Mouse (Mus musculus) limb, embryonic 11.5 days (tissue): ENCODE data around the gene Olfr701. TPM values are rescaled to one million over a fixed set of nuclear protein-coding genes. Genes with fewer than 3 reads are reported as not detected.

Experiments
- ATAC-seq: fragments of 200-750 bp; cut with Nextera tagmentation; 2 replicates; pipeline ENCODE4 v1.8.0; 2017; ENCODE audit warnings: low read depth; ENCODE audit not compliant: insufficient number of reproducible peaks, low FRiP score, low TSS enrichment
- DNase-seq: peaks from one replicate; pipeline ENCODE4 v3.0.0-alpha.2; 2015; ENCODE audit warnings: low spot score
- H3K27ac ChIP-seq: fragments of 300-500 bp; sonication (generic); replicated peaks from 2 replicates; pipeline ENCODE4 v1.5.1; 2014; ENCODE audit warnings: low read depth, mild to moderate bottlenecking, low read length
- H3K27me3 ChIP-seq: fragments of 300-500 bp; sonication (generic); 2 replicates; pipeline ENCODE4 v1.6.1; 2014; ENCODE audit warnings: mild to moderate bottlenecking, low read length, mixed read lengths; ENCODE audit not compliant: control insufficient read depth, insufficient read depth
- H3K36me3 ChIP-seq: fragments of 300-500 bp; sonication (generic); 2 replicates; pipeline ENCODE4 v1.6.1; 2014; ENCODE audit warnings: mild to moderate bottlenecking, low read length, moderate library complexity, mixed read lengths; ENCODE audit not compliant: control insufficient read depth, insufficient read depth
- H3K4me1 ChIP-seq: fragments of 300-500 bp; sonication (generic); 2 replicates; pipeline ENCODE4 v1.6.1; 2014; ENCODE audit warnings: low read length, mixed read lengths; ENCODE audit not compliant: control insufficient read depth, insufficient read depth
- H3K4me2 ChIP-seq: fragments of 300-500 bp; sonication (generic); 2 replicates; pipeline ENCODE4 v1.6.1; 2014; ENCODE audit warnings: low read depth, mild to moderate bottlenecking, moderate library complexity; ENCODE audit not compliant: severe bottlenecking
- H3K4me3 ChIP-seq: fragments of 300-500 bp; sonication (generic); 2 replicates; pipeline ENCODE4 v1.5.1; 2014; ENCODE audit warnings: low read depth, low read length
- H3K9ac ChIP-seq: fragments of 300-500 bp; sonication (generic); 2 replicates; pipeline ENCODE4 v1.6.1; 2014; ENCODE audit warnings: mild to moderate bottlenecking, low read length
- H3K9me3 ChIP-seq: fragments of 300-500 bp; sonication (generic); 2 replicates; pipeline ENCODE4 v1.6.1; 2016; ENCODE audit warnings: low read length; ENCODE audit not compliant: control insufficient read depth
- WGBS: fragments of 180-500 bp; shearing (Covaris S2); extraction: QIAGEN DNeasy Blood & Tissue Kit; methylation state at CpG from one replicate; pipeline ENCODE4 v1.1.7; 2014; 5-methylcytosine and 5-hydroxymethylcytosine counted together
- polyA plus RNA-seq: library from polyadenylated mRNA; unstranded; fragments of >200 nt; fragmentation: Nextera tagmentation; extraction: Ambion mirVana; gene quantifications from 2 replicates; pipeline ENCODE4 v1.2.1, GENCODE M21; 2014

Gene Olfr701
- polyA plus RNA-seq: not detected in 2 replicates

GRCm38 (mm10) chr7:106813829-106814228, at the start of gene Olfr701:
Olfr701 (plus strand) TSS chr7:106814129.
- no peaks in the 10 kb centered on the region for H3K36me3 ChIP-seq
- no peak for DNase-seq
- H3K4me2 ChIP-seq: no peak within 1 kb of the TSS
- H3K9ac ChIP-seq: no peak within 1 kb of the TSS
- no peak for ATAC-seq
- no peaks in the 10 kb centered on the region for H3K9me3 ChIP-seq
- H3K4me3 ChIP-seq: no peak within 1 kb of the TSS
- H3K27ac ChIP-seq: no peak within 1 kb of the TSS
- no peaks in the 10 kb centered on the region for H3K4me1 ChIP-seq
- 79% methylated on average over 2 of the region's 2 CpGs for WGBS
- no peaks in the 10 kb centered on the region for H3K27me3 ChIP-seq

- ATAC-seq: no peak
Observed at GRCm38 (mm10) chr7:106788330-106788729, 25.6 kb upstream of the Olfr701 start.

GRCm38 (mm10) chr7:106793098-106793497, 20.8 kb upstream of the Olfr701 start, which contains the start of gene Olfr699:
Olfr699 (minus strand) TSS chr7:106793198.
- H3K27me3 ChIP-seq: no peaks in the 10 kb centered on the region
- no peak within 1 kb of the TSS for H3K27ac ChIP-seq
- H3K4me1 ChIP-seq: no peaks in the 10 kb centered on the region
- H3K9ac ChIP-seq: no peak within 1 kb of the TSS
- H3K4me3 ChIP-seq: no peak within 1 kb of the TSS
- 90% methylated on average over 1 of the region's 1 CpGs for WGBS
- DNase-seq: no peak
- no peak within 1 kb of the TSS for H3K4me2 ChIP-seq
- H3K9me3 ChIP-seq: no peaks in the 10 kb centered on the region
- H3K36me3 ChIP-seq: no peaks in the 10 kb centered on the region
- no peak for ATAC-seq

More at GRCm38 (mm10) chr7:106788330-106788729, 25.6 kb upstream of the Olfr701 start:
- Histone ChIP-seq H3K4me1 (no peaks in the 10 kb centered on the region), H3K36me3 (no peaks in the 10 kb centered on the region), H3K9me3 (no peaks in the 10 kb centered on the region), H3K9ac (no peak overlapping the region), H3K4me2 (no peak overlapping the region), H3K27ac (no peak overlapping the region), H3K4me3 (no peak overlapping the region), H3K27me3 (no peaks in the 10 kb centered on the region)
- no peak for DNase-seq

- no peak for ATAC-seq
- Histone ChIP-seq H3K27ac (no peak within 1 kb of the TSS), H3K4me3 (no peak within 1 kb of the TSS), H3K4me1 (no peaks in the 10 kb centered on the region), H3K27me3 (no peaks in the 10 kb centered on the region), H3K9ac (no peak within 1 kb of the TSS), H3K4me2 (no peak within 1 kb of the TSS), H3K36me3 (no peaks in the 10 kb centered on the region), H3K9me3 (no peaks in the 10 kb centered on the region)
- WGBS: 96% methylated on average over 1 of the region's 1 CpGs
- no peak for DNase-seq
Observed at GRCm38 (mm10) chr7:106808734-106809133, 5.2 kb upstream of the Olfr701 start, which contains the start of gene Olfr700. Olfr700 (minus strand) TSS chr7:106808834.

GRCm38 (mm10) chr7:106815775-106816174, 1.8 kb downstream of the Olfr701 start:
- DNase-seq (no peak), ATAC-seq (no peak)
- Histone ChIP-seq H3K4me2 (no peak overlapping the region), H3K9ac (no peak overlapping the region), H3K27ac (no peak overlapping the region), H3K4me1 (no peaks in the 10 kb centered on the region), H3K4me3 (no peak overlapping the region), H3K36me3 (no peaks in the 10 kb centered on the region), H3K27me3 (no peaks in the 10 kb centered on the region), H3K9me3 (no peaks in the 10 kb centered on the region)
- 59% methylated on average over 2 of the region's 2 CpGs for WGBS

GRCm38 (mm10) chr7:106818414-106818813, 4.5 kb downstream of the Olfr701 start:
- no peaks in the 10 kb centered on the region for H3K36me3 ChIP-seq
- no peak overlapping the region for H3K9ac ChIP-seq
- DNase-seq: no peak
- no peak overlapping the region for H3K4me3 ChIP-seq
- ATAC-seq: no peak
- H3K4me1 ChIP-seq: no peaks in the 10 kb centered on the region
- H3K4me2 ChIP-seq: no peak overlapping the region
- no peaks in the 10 kb centered on the region for H3K27me3 ChIP-seq
- H3K27ac ChIP-seq: no peak overlapping the region
- no peaks in the 10 kb centered on the region for H3K9me3 ChIP-seq

GRCm38 (mm10) chr7:106833793-106834192, 19.9 kb downstream of the Olfr701 start, which contains the start of gene Olfr702:
Olfr702 (minus strand) TSS chr7:106833893.
- ATAC-seq: no peak
- no peaks in the 10 kb centered on the region for H3K4me1 ChIP-seq
- no peaks in the 10 kb centered on the region for H3K36me3 ChIP-seq
- no peak for DNase-seq
- H3K27me3 ChIP-seq: no peaks in the 10 kb centered on the region
- no peak within 1 kb of the TSS for H3K4me2 ChIP-seq
- H3K9ac ChIP-seq: no peak within 1 kb of the TSS
- H3K9me3 ChIP-seq: no peaks in the 10 kb centered on the region
- no peak within 1 kb of the TSS for H3K4me3 ChIP-seq
- H3K27ac ChIP-seq: no peak within 1 kb of the TSS

- no peaks in the 10 kb centered on the region for H3K4me1 ChIP-seq
- no peak within 1 kb of the TSS for H3K4me3 ChIP-seq
- no peaks in the 10 kb centered on the region for H3K36me3 ChIP-seq
- DNase-seq (no peak), ATAC-seq (no peak)
- no peaks in the 10 kb centered on the region for H3K27me3 ChIP-seq
- H3K27ac ChIP-seq: no peak within 1 kb of the TSS
- no peaks in the 10 kb centered on the region for H3K9me3 ChIP-seq
- WGBS: 68% methylated on average over 2 of the region's 2 CpGs
- no peak within 1 kb of the TSS for H3K4me2 ChIP-seq
- H3K9ac ChIP-seq: no peak within 1 kb of the TSS
Observed at GRCm38 (mm10) chr7:106843060-106843459, 29.1 kb downstream of the Olfr701 start, which contains the start of gene Olfr703. Olfr703 (plus strand) TSS chr7:106843360.

- Histone ChIP-seq H3K9me3 (no peaks in the 10 kb centered on the region), H3K4me2 (no peak within 1 kb of the TSS), H3K9ac (no peak within 1 kb of the TSS), H3K4me3 (no peak within 1 kb of the TSS), H3K27me3 (no peaks in the 10 kb centered on the region), H3K27ac (no peak within 1 kb of the TSS), H3K4me1 (no peaks in the 10 kb centered on the region), H3K36me3 (no peaks in the 10 kb centered on the region)
- ATAC-seq (no peak), DNase-seq (no peak)
Observed at GRCm38 (mm10) chr7:106862885-106863284, 49.0 kb downstream of the Olfr701 start, which contains the start of gene Olfr704. Olfr704 (plus strand) TSS chr7:106863185.
